Mouse (Mus musculus): ENCODE measurements at regions not wholly inside any gene's neighbourhood (a gene's known extent, or its start where the extent isn't known, plus 50 kb on each side); places are given as distances from the start of the nearest gene placed in this dataset.

GRCm38 (mm10) chr13:26080302-26080701, 689.7 kb downstream of the Hdgfl1 start:
- TF ChIP-seq POLR2A (IDR thresholded peaks at IDR 0.05; ENCODE audit: insufficient read depth, low read depth, low read length) (no peak), CTCF (IDR thresholded peaks at IDR 0.05) (no peak)
